Mouse (Mus musculus) hindbrain, embryonic 16.5 days (tissue): ENCODE measurements around the gene Ptbp1. TPM values are rescaled to one million over a fixed set of nuclear protein-coding genes. Genes with fewer than 3 reads are reported as not detected.

Source experiments
- ATAC-seq: fragments of 200-750 bp; cut with Nextera tagmentation; 2 replicates; pipeline ENCODE4 v1.8.0; 2017; ENCODE audit warnings: moderate TSS enrichment, moderate library complexity
- H3K27ac ChIP-seq: fragments of 300-500 bp; sonication (generic); 2 replicates; pipeline ENCODE4 v1.5.1; 2014; ENCODE audit warnings: low read depth, mild to moderate bottlenecking, control low read depth, low read length, moderate library complexity
- H3K27me3 ChIP-seq: fragments of 300-500 bp; sonication (generic); replicated peaks from 2 replicates; pipeline ENCODE4 v1.6.1; 2014; ENCODE audit warnings: low read length; ENCODE audit not compliant: control insufficient read depth, insufficient read depth
- H3K36me3 ChIP-seq: fragments of 300-500 bp; sonication (generic); 2 replicates; pipeline ENCODE4 v1.6.1; 2014; ENCODE audit warnings: mild to moderate bottlenecking, low read length, moderate library complexity, mixed read lengths; ENCODE audit not compliant: control insufficient read depth, insufficient read depth
- H3K4me1 ChIP-seq: fragments of 300-500 bp; sonication (generic); 2 replicates; pipeline ENCODE4 v1.6.1; 2014; ENCODE audit warnings: low read depth, low read length; ENCODE audit not compliant: control insufficient read depth, insufficient read depth
- H3K4me2 ChIP-seq: fragments of 300-500 bp; sonication (generic); 2 replicates; pipeline ENCODE4 v1.6.1; 2014; ENCODE audit warnings: mild to moderate bottlenecking, low read length, control low read depth, moderate library complexity
- H3K4me3 ChIP-seq: fragments of 300-500 bp; sonication (generic); 2 replicates; pipeline ENCODE4 v1.5.1; 2014; ENCODE audit warnings: mild to moderate bottlenecking, low read length, control low read depth, moderate library complexity
- H3K9ac ChIP-seq: fragments of 300-500 bp; sonication (generic); 2 replicates; pipeline ENCODE4 v1.6.1; 2014; ENCODE audit warnings: low read depth, mild to moderate bottlenecking, control low read depth, low read length, moderate library complexity
- H3K9me3 ChIP-seq: fragments of 300-500 bp; sonication (generic); 2 replicates; pipeline ENCODE4 v1.6.1; 2014; ENCODE audit warnings: mild to moderate bottlenecking, low read length, moderate library complexity; ENCODE audit not compliant: control insufficient read depth
- WGBS: fragments of 180-500 bp; shearing (Covaris S2); extraction: QIAGEN DNeasy Blood & Tissue Kit; methylation state at CpG from one replicate; pipeline ENCODE4 v1.1.7; 2014; 5-methylcytosine and 5-hydroxymethylcytosine counted together
- polyA plus RNA-seq: library from polyadenylated mRNA; unstranded; fragments of >200 nt; fragmentation: Nextera tagmentation; extraction: Ambion mirVana; gene quantifications from 2 replicates; pipeline ENCODE4 v1.2.1, GENCODE M21; 2015

The Ptbp1 gene
- polyA plus RNA-seq, 1 experiment from 2014 or later, result 61.2 TPM

GRCm38 (mm10) chr10:79896306-79896705 is 42.1 kb downstream of the Ptbp1 start:
- Histone ChIP-seq H3K36me3 (peaks cover 25% of the 10 kb centered on the region), H3K27me3 (no peaks in the 10 kb centered on the region; the same call in 1 of the 2 replicates), H3K4me2 (no peak overlapping the region), H3K4me3 (no peak overlapping the region), H3K4me1 (peaks cover 8% of the 10 kb centered on the region), H3K9me3 (no peaks in the 10 kb centered on the region), H3K27ac (no peak overlapping the region), H3K9ac (no peak overlapping the region)
- ATAC-seq, result no peak
- WGBS, result 87% methylated on average over 16 of the region's 16 CpGs

DNA sequence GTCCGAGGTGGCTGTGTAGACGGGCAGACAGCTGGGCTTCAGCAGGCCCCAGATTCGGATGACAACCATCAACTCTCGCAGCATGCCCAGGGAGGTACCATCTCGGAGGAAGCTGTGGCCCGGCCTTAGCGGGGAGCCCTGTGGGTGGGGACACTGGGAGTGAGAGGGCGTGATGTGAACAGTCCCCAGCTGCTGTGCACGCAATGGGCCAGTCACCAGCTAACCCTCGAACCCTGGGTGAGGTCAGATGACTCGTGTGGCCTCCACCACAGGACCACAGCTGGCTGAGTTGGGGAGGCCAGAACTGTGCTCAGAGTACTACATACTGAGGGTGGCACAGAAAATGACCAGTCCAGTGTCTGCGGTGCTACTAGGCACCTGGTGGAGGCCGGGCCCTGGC is 42.6 kb downstream of the Ptbp1 start:
- ATAC-seq, result no peak
- 87% methylated on average over 13 of the region's 13 CpGs for WGBS
- Histone ChIP-seq H3K4me1 (peaks cover 10% of the 10 kb centered on the region), H3K27me3 (no peaks in the 10 kb centered on the region; the same call in 1 of the 2 replicates), H3K36me3 (peaks cover 25% of the 10 kb centered on the region), H3K9ac (no peak overlapping the region), H3K4me2 (no peak overlapping the region), H3K9me3 (no peaks in the 10 kb centered on the region), H3K27ac (no peak overlapping the region), H3K4me3 (no peak overlapping the region)

DNA sequence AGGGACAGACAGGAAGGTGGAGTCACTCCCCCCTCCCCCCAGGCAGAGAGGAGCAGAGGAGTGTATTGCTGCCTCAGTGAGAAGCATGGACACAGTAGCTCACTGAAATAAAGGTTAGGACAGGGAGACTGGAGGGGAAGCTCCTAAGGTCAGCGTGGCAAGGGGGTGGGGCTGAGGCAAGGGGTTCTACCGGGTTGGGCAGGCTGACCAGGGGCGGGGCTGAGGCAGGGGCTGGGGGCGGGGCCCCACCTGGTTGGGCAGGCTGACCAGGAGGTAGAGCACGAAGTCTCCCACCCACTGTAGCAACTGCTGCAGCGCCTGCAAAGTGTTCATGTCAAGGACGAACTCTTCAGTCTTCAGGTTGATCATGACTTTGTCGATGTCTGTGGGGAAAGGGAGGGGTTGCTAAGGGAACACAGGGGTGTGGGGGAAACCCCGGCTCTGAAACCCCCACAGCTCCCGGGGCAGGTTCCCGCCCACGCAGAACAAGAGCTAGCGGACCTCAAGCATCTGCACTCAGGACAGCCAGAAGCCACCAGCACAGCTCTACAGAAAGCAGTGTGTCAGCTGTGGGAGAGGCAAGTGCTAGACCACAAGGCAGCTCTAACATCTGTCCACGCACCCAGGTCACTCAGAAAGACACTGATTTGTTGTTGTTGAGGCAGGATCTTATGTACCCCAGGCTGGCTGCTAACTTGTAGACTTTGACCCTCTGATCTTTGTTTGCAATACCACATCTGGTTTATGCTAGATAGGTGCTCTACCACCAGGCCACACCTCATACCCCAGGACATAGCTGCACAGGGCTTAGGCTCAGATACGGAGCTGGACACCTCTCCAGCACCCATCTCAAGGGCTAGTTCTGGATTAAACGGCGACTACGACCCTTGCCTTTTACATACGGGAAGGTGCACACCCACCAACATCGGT is 43.4 kb downstream of the Ptbp1 start:
- H3K9me3 ChIP-seq, result no peaks in the 10 kb centered on the region
- no peak overlapping the region for H3K4me3 ChIP-seq
- no peak overlapping the region for H3K27ac ChIP-seq
- H3K4me2 ChIP-seq, result no peak overlapping the region
- no peak for ATAC-seq
- H3K4me1 ChIP-seq, result peaks cover 10% of the 10 kb centered on the region
- H3K9ac ChIP-seq, result no peak overlapping the region
- peaks cover 25% of the 10 kb centered on the region for H3K36me3 ChIP-seq
- 57% methylated on average over 20 of the region's 20 CpGs for WGBS
- H3K27me3 ChIP-seq, result no peaks in the 10 kb centered on the region; the same call in 1 of the 2 replicates

- peak overlapping the region; percentile 43; the same call in 1 of the 2 replicates for H3K9ac ChIP-seq
- peak; percentile 51; the same call in 1 of the 2 replicates for ATAC-seq
- peaks cover 10% of the 10 kb centered on the region for H3K4me1 ChIP-seq
- 10% methylated on average over 2 of the region's 2 CpGs for WGBS
- no peaks in the 10 kb centered on the region for H3K9me3 ChIP-seq
- H3K4me2 ChIP-seq, result no peak overlapping the region
- peaks cover 27% of the 10 kb centered on the region for H3K36me3 ChIP-seq
- no peaks in the 10 kb centered on the region; the same call in 1 of the 2 replicates for H3K27me3 ChIP-seq
- H3K27ac ChIP-seq, result no peak overlapping the region
- H3K4me3 ChIP-seq, result no peak overlapping the region
These were observed 46.8 kb downstream of the Ptbp1 start for GRCm38 (mm10) chr10:79900951-79901410.

DNA sequence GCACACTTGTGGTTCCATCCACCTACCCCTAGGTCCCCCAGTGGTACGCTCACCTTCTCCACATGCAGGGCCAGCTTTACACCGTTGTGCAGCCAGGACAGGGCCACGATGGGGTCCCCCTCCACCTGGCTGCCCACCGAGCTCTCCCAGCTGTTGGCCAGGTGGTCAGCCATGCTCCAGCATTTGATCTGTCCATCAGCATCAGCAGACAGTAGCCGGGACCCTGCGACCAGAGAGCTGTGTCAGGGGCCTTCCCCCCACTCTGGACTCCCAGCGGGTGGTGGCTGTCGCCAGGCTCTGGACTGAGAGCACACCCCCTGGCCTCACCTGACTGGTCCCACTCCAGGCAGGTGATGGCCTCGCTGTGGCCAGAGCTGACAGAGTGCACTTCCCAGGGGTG is 52.5 kb downstream of the Ptbp1 start:
- 89% methylated on average over 8 of the region's 9 CpGs for WGBS
- Histone ChIP-seq H3K4me2 (no peak overlapping the region), H3K36me3 (peaks cover 21% of the 10 kb centered on the region), H3K4me1 (peaks cover 6% of the 10 kb centered on the region), H3K27ac (no peak overlapping the region), H3K9ac (no peak overlapping the region), H3K9me3 (no peaks in the 10 kb centered on the region), H3K27me3 (no peaks in the 10 kb centered on the region), H3K4me3 (no peak overlapping the region)
- no peak for ATAC-seq

GRCm38 (mm10) chr10:79907415-79907814 is 53.2 kb downstream of the Ptbp1 start:
- H3K27me3 ChIP-seq, result no peaks in the 10 kb centered on the region
- H3K27ac ChIP-seq, result no peak overlapping the region
- no peak overlapping the region for H3K4me3 ChIP-seq
- 94% methylated on average over 10 of the region's 10 CpGs for WGBS
- ATAC-seq, result no peak
- H3K36me3 ChIP-seq, result peaks cover 23% of the 10 kb centered on the region
- peaks cover 6% of the 10 kb centered on the region for H3K4me1 ChIP-seq
- no peak overlapping the region for H3K4me2 ChIP-seq
- H3K9me3 ChIP-seq, result no peaks in the 10 kb centered on the region
- H3K9ac ChIP-seq, result no peak overlapping the region

- Histone ChIP-seq H3K27me3 (no peaks in the 10 kb centered on the region), H3K36me3 (peaks cover 20% of the 10 kb centered on the region), H3K9me3 (no peaks in the 10 kb centered on the region), H3K4me1 (peaks cover 6% of the 10 kb centered on the region), H3K27ac (peak within 1 kb of the TSS; percentile 99), H3K4me2 (peak within 1 kb of the TSS; percentile 61), H3K9ac (peak within 1 kb of the TSS; percentile 91), H3K4me3 (peak within 1 kb of the TSS; percentile 62)
- ATAC-seq, result peak; percentile 95
- 2% methylated on average over 52 of the region's 52 CpGs for WGBS
These were observed 54.2 kb downstream of the Ptbp1 start, which contains the start of gene Med16 for GRCm38 (mm10) chr10:79908167-79909091. Gene Med16 (minus strand): TSS chr10:79908923.

DNA sequence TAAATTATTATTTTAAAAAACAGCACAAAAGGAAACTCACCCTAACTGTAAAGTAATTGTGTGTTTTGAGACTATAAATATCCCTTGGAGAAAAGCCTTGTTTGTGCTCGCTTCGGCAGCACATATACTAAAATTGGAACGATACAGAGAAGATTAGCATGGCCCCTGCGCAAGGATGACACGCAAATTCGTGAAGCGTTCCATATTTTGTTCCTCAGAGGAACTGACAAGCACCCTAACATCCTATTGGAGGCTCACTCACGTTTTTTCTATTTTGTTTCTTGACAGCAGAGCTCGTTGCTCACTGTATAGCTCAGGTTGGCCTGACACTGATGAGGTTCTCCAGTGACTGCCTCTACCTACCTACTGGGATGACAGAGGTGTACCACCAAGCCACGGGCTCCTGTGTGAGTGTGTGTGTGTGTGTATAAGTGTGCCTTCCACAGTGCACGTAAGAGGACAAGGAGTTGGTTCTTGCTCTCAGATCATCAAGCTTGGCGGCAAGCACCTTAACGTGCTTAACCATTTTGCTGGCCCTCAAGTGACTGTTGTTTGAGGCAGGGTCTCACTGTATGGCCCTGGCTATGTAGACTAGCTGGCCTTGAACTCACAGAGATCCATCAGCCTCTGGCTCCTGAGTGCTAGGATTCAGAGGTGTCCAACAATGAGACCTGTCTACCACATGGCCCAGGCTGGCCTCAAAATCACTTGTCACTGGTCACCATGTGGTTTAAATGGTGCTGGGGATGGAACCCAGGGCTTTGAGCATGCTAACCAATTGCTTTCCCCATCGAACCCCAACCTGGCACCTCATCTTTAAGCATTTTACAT is 55.1 kb downstream of the Ptbp1 start:
- Histone ChIP-seq H3K4me2 (peak overlapping the region; percentile 51), H3K27me3 (no peaks in the 10 kb centered on the region), H3K9me3 (no peaks in the 10 kb centered on the region), H3K4me1 (peaks cover 11% of the 10 kb centered on the region), H3K36me3 (peaks cover 20% of the 10 kb centered on the region), H3K4me3 (peak overlapping the region; percentile 9), H3K27ac (peak overlapping the region; percentile 85), H3K9ac (peak overlapping the region; percentile 54)
- WGBS, result 22% methylated on average over 14 of the region's 14 CpGs
- peak; percentile 44 for ATAC-seq
